Mouse (Mus musculus) left cerebral cortex, adult 18-20 months (tissue): Measurements from ENCODE around the gene Gm5800. TPM values are rescaled to one million over a fixed set of nuclear protein-coding genes. Genes with fewer than 3 reads are reported as not detected.
"Not testable (repeated sequence)": the region's sequence is repeated elsewhere in the genome, so short reads cannot be mapped to it uniquely, and the experiment has no call there.

Experiments
- DNase-seq, 2 experiments: peaks; one replicate each; pipeline ENCODE4 v3.0.0; 2021 to 2022; ENCODE audit warnings: low spot score in 2 of 2, mixed read lengths in 1 of 2
- long read RNA-seq, 2 experiments: library from polyadenylated mRNA; stranded (forward); transcript quantifications; one replicate each; pipeline ENCODE4 v2.0.0; 2021
- total RNA-seq, 2 experiments: library from RNA; stranded (reverse); gene quantifications; 2 replicates each; pipeline ENCODE4 v1.2.3; 2021

Gene Gm5800
- total RNA-seq: not detected
- long read RNA-seq, experiment 1: 0 reads
- long read RNA-seq, experiment 2: 0 reads

- no peak for DNase-seq
Measured at GRCm38 (mm10) chr14:51717083-51717482, at the start of gene Gm5800. Gene Gm5800, minus strand, starts transcription at chr14:51717183.

DNA sequence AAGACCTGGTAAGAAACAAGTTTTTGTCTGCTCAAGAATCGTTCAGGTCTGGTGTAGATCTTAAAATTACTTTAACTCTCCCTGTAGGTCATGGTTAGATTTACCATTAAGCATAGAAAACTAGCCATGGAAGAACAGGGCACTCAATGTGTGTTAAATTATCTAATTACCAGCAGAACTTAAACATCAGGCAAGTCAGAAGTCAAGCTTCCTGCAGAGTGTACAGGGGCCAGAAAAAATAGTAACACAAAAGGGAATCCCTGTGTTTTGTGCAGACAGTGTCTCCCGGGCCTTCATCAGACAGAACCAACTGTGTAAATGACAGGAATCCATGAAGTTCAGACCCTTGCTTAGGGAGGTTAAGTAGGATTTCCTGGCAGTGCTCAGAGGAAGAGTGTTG lies 39.0 kb upstream of the Gm5800 start:
- DNase-seq: no peak

GRCm38 (mm10) chr14:51740347-51741170 lies 23.6 kb upstream of the Gm5800 start:
- no peak for DNase-seq

DNA sequence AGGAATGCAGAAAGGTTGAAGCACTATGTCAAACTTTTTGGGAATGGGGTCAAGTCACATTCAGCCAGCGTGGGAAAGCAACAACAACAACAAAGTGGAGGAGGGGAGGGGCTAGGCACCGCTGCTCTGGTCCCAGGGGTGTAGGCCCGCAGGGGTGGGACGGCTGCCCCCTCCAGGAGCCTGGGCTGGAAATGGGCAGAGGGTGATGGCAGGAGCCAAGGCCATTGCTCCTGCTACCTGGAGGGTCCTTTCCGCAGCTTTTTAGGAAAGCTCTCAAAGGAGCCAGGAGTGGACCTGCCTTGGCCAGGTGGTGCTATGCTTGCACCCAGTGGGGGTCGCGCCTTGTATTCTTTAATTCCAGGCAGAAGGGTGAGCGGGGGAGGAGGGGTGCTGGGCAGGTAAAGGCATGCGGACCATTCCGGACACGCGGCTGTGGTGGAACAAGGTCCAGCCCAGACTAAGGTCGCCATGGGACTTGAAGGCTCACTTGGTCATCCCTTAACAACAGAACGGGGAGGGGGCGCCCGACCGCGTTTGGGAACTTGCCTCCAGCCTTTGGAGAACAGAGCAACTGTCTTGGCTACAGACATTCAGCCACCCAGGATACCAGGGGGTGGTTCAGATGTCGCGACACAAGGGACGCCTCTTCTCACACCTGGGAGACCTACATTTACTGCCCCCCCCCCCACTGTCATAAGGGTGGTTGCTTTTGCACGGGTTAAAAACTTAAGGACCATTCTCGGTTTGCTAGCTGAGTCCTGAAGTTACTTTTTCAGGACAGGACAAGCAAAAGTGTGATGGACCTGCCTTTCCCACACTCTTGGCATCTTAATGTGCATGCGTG lies 22.4 kb upstream of the Gm5800 start:
- DNase-seq: no peak

DNA sequence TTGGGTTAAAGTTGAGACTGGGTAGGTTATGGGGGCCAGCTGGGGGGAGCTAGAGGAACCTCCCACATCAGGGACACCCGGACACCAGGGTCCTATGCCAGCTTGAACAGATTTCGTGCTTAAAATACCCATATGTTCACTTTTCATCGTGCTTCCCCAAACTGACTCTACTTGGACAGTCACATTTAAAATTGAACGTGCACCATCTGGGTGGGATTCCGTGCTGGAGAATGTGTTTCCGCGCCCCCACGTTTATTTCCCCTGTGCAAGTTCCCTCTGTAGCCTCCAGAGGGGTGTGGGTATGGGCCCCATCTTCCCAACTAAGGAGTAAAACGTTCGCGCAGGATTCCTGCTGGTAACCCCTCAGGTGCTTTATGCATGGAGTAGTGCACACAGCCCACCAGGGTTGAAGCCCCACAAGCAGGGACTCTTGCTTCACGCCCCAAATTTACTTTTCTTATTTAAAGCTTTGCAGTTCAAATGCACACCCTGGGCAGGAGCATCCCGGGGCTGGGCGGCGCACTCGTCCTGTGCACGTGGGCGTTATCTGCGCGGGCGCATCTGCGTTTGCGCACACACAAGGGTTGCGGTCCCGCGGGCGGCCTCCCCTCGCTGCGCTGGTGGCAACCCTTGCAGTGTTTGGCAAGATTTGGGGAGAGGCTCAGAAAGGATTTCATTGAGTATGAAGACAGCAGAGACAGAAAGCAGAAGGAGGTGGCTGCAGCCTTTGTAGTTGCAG lies 21.6 kb upstream of the Gm5800 start:
- peak; percentile 27 to 32 for DNase-seq

DNA sequence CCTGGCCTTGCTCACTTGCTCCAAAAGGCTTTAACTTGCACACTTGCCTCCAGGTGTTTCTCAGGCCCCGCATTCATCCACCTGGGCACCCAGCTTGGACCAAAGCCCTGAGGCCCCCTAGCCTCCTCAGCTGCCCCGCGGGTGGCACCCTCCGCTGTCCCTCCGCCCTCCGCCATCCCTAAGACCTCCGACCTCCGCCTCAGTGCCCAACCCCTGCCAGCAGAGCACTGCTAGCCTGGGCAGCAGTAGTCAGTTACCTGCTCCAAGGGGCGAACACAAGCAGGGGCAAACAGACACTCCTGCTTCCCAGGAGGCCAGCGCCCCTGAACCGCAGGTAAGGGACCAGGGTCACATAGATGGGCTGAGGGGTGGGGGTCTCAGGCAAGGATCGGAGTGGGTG lies 21.0 kb upstream of the Gm5800 start:
- DNase-seq: no peak

DNA sequence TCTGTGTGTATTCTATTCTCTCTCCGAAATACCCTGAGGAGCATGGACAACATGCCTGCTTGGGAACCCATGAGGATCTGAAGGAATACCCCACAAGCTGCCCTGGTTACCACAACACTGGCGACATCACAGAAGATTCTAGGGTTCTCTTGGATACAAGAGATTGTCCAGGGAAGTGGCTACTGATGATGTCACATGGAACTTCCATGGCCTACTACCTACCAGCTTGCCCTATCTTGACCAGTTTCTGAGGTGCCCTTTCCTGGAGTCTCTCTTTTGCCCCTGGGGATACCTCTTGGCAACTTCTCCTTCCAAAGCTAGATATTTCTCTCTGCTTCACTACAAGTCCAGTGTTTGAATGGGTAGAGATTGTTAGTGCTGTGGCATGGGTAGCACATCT lies 21.6 kb downstream of the Gm5800 start, which contains the start of gene Gm17079:
Gm17079 (minus strand) TSS at position 101 of the 400 bp plus-strand sequence.
- DNase-seq: not testable (repeated sequence)

DNA sequence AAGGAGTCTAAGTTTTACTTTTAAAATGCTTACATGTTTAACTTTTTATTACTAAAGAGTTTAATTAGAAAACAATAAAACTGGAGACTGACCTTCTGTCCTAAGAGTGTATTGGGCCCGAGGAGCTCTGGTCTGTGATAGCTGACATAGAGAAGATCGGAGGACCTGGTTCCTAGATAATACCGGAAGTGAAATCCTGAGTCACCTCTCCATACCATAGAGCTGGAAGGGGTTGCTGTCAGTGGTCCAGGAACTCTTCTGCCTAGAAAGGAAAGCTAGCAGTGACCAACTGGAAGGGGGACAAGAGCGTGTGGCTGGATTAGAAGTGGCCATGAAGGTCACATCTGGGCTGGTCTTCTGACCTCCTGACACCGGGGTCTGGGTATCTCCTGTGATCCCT lies 39.7 kb downstream of the Gm5800 start:
- no peak for DNase-seq

Other genes with a start within 250 kb of the Gm5800 start
- not detected for gene Gm5622, start 164.4 kb downstream of the Gm5800 start, total RNA-seq
- gene Gm17175, start 143.1 kb downstream of the Gm5800 start, total RNA-seq: not detected
- not detected for gene Gm17174, start 125.0 kb downstream of the Gm5800 start, total RNA-seq
- not detected for gene Gm17078, start 105.9 kb downstream of the Gm5800 start, total RNA-seq
- not detected for gene Gm4181, start 81.5 kb downstream of the Gm5800 start, total RNA-seq
- gene Gm17079, start 21.7 kb downstream of the Gm5800 start, total RNA-seq: not detected
- gene Ang4, start 56.4 kb upstream of the Gm5800 start, total RNA-seq: not detected
- not detected for gene AY358078, start 82.9 kb upstream of the Gm5800 start, total RNA-seq
- gene Ear6, start 136.5 kb upstream of the Gm5800 start, total RNA-seq: not detected
- gene Mettl17, start 167.7 kb upstream of the Gm5800 start, total RNA-seq: 10 to 100 TPM; 27.3 to 31.7 TPM
- 1 to 10 TPM; 6.8 to 7.0 TPM for gene Slc39a2, start 175.7 kb upstream of the Gm5800 start, total RNA-seq
- gene Ndrg2, start 197.0 kb upstream of the Gm5800 start, total RNA-seq: 100 to 1,000 TPM; 745 to 825 TPM
- gene Tppp2, start 201.2 kb upstream of the Gm5800 start, total RNA-seq: not detected
- gene Rnase13, start 205.6 kb upstream of the Gm5800 start, total RNA-seq: not detected